Mouse (Mus musculus) CH12.LX (cell line): ENCODE data around the gene Cdh23. TPM values are rescaled to one million over a fixed set of nuclear protein-coding genes. Genes with fewer than 3 reads are reported as not detected.

ENCODE experiments used
- DNase-seq: peaks from one replicate; pipeline ENCODE4 v3.0.0-alpha.2; 2013; ENCODE audit errors: extremely low read depth
- H3K27ac ChIP-seq: 2 replicates; pipeline ENCODE4 v1.5.1; 2012; ENCODE audit warnings: low read depth, mild to moderate bottlenecking, control low read depth, moderate library complexity; ENCODE audit not compliant: insufficient read depth
- H3K27me3 ChIP-seq: replicated peaks from 2 replicates; pipeline ENCODE3; 2012; ENCODE audit warnings: inconsistent platforms
- H3K36me3 ChIP-seq, 2 experiments: replicated peaks in 1 of 2; 2 replicates each; pipeline versions ENCODE3 to v1.6.1; 2012; ENCODE audit warnings: inconsistent platforms in 1 of 2, low read length in 1 of 2, mild to moderate bottlenecking in 1 of 2, mixed read lengths in 1 of 2, moderate library complexity in 1 of 2; ENCODE audit not compliant: control insufficient read depth in 1 of 2, insufficient read depth in 1 of 2
- H3K4me1 ChIP-seq, 2 experiments: 2 replicates each; pipeline ENCODE4 v1.6.1; 2012; ENCODE audit warnings: inconsistent platforms in 1 of 2, moderate library complexity in 1 of 2; ENCODE audit not compliant: insufficient read depth in 2 of 2, control insufficient read depth in 1 of 2
- H3K4me2 ChIP-seq: 2 replicates; pipeline ENCODE4 v1.6.1; 2012; ENCODE audit warnings: low read depth, mild to moderate bottlenecking, control low read depth; ENCODE audit not compliant: poor library complexity, insufficient read depth, severe bottlenecking
- H3K4me3 ChIP-seq, 3 experiments: fragments of 150-350 bp in 1 of 3; sonication (generic) in 1 of 3; replicated peaks in 1 of 3; 2 replicates each; pipeline versions ENCODE3 to v1.5.1; 2011 to 2012; ENCODE audit warnings: low read depth in 2 of 3, low read length in 2 of 3, mild to moderate bottlenecking in 2 of 3, moderate library complexity in 2 of 3, control low read depth in 1 of 3, improper control_type of control experiment in 1 of 3, inconsistent platforms in 1 of 3, mixed read lengths in 1 of 3; ENCODE audit not compliant: poor library complexity in 1 of 3
- H3K79me2 ChIP-seq: replicated peaks from 2 replicates; pipeline ENCODE4 v1.6.1; 2012; ENCODE audit warnings: mild to moderate bottlenecking, moderate library complexity; ENCODE audit not compliant: control insufficient read depth, poor library complexity, insufficient read depth, severe bottlenecking; ENCODE audit errors: extremely low read depth
- H3K9ac ChIP-seq: 2 replicates; pipeline ENCODE4 v1.6.1; 2012; ENCODE audit warnings: low read depth, mild to moderate bottlenecking, control low read depth, moderate library complexity; ENCODE audit not compliant: insufficient read depth
- H3K9me3 ChIP-seq: replicated peaks from 2 replicates; pipeline ENCODE3; 2012; ENCODE audit warnings: low read length, inconsistent platforms, mixed read lengths
- BHLHE40 ChIP-seq: IDR thresholded peaks from 2 replicates; pipeline ENCODE4 v1.6.1; 2011; ENCODE audit warnings: mild to moderate bottlenecking, low read depth, low read length, improper control_type of control experiment
- CHD1 ChIP-seq: IDR thresholded peaks from 2 replicates; pipeline ENCODE4 v1.6.1; 2012; ENCODE audit warnings: low read depth, low read length, improper control_type of control experiment, inconsistent platforms
- CHD2 ChIP-seq: IDR thresholded peaks from 2 replicates; pipeline ENCODE4 v1.6.1; 2011; ENCODE audit warnings: low read length, improper control_type of control experiment
- ELF1 ChIP-seq: IDR thresholded peaks from 2 replicates; pipeline ENCODE4 v1.6.1; 2014; ENCODE audit warnings: low read depth, mild to moderate bottlenecking, inconsistent platforms, low read length, improper control_type of control experiment
- EP300 ChIP-seq: IDR thresholded peaks from 2 replicates; pipeline ENCODE4 v1.6.1; 2011; ENCODE audit warnings: low read length, improper control_type of control experiment
- GABPA ChIP-seq: IDR thresholded peaks from 2 replicates; pipeline ENCODE4 v1.6.1; 2012; ENCODE audit warnings: low read depth, low read length, improper control_type of control experiment, inconsistent platforms; ENCODE audit not compliant: insufficient replicate concordance
- HCFC1 ChIP-seq: IDR thresholded peaks from 2 replicates; pipeline ENCODE4 v1.6.1; 2012; ENCODE audit warnings: low read depth, mild to moderate bottlenecking, inconsistent platforms, low read length, improper control_type of control experiment
- IRF4 ChIP-seq: IDR thresholded peaks from 2 replicates; pipeline ENCODE4 v1.6.1; 2014; ENCODE audit warnings: low read depth, mild to moderate bottlenecking, inconsistent platforms, low read length, improper control_type of control experiment
- JUN ChIP-seq: IDR thresholded peaks from 2 replicates; pipeline ENCODE4 v1.6.1; 2011; ENCODE audit warnings: low read depth, mild to moderate bottlenecking, low read length, improper control_type of control experiment, moderate library complexity; ENCODE audit not compliant: insufficient read depth
- JUND ChIP-seq: conservative IDR thresholded peaks from 2 replicates; pipeline ENCODE4 v1.6.1; 2011; ENCODE audit warnings: low read depth, low read length, improper control_type of control experiment
- MAFK ChIP-seq: IDR thresholded peaks from 2 replicates; pipeline ENCODE4 v1.6.1; 2011; ENCODE audit warnings: low read length, improper control_type of control experiment; ENCODE audit not compliant: insufficient replicate concordance
- MAX ChIP-seq: IDR thresholded peaks from 2 replicates; pipeline ENCODE4 v1.6.1; 2011; ENCODE audit warnings: low read length, improper control_type of control experiment
- MAZ ChIP-seq: IDR thresholded peaks from 2 replicates; pipeline ENCODE4 v1.6.1; 2012; ENCODE audit warnings: low read depth, mild to moderate bottlenecking, inconsistent platforms, low read length, improper control_type of control experiment, moderate library complexity
- MXI1 ChIP-seq: IDR thresholded peaks from 2 replicates; pipeline ENCODE4 v1.6.1; 2011; ENCODE audit warnings: mild to moderate bottlenecking, low read depth, low read length, improper control_type of control experiment
- MYC ChIP-seq: IDR thresholded peaks from 2 replicates; pipeline ENCODE4 v1.6.1; 2011; ENCODE audit warnings: low read depth, mild to moderate bottlenecking, improper control_type of control experiment, low read length
- NRF1 ChIP-seq: IDR thresholded peaks from 2 replicates; pipeline ENCODE4 v1.6.1; 2014; ENCODE audit warnings: low read depth, mild to moderate bottlenecking, inconsistent platforms, low read length, improper control_type of control experiment, moderate library complexity
- PAX5 ChIP-seq: IDR thresholded peaks from 2 replicates; pipeline ENCODE4 v1.6.1; 2012; ENCODE audit warnings: low read length, inconsistent platforms, mixed read lengths
- POLR2A ChIP-seq: IDR thresholded peaks from 2 replicates; pipeline ENCODE4 v1.6.1; 2011; ENCODE audit warnings: low read depth, mild to moderate bottlenecking, improper control_type of control experiment, low read length
- POLR2AphosphoS2 ChIP-seq: IDR thresholded peaks from 2 replicates; pipeline ENCODE4 v1.6.1; 2011; ENCODE audit warnings: low read depth, low read length, improper control_type of control experiment
- SMC3 ChIP-seq: IDR thresholded peaks from 2 replicates; pipeline ENCODE4 v1.6.1; 2011; ENCODE audit warnings: low read depth, low read length, improper control_type of control experiment
- TBP ChIP-seq: conservative IDR thresholded peaks from 2 replicates; pipeline ENCODE4 v1.6.1; 2011; ENCODE audit warnings: low read depth, low read length, improper control_type of control experiment
- TCF12 ChIP-seq: IDR thresholded peaks from 2 replicates; pipeline ENCODE4 v1.6.1; 2014; ENCODE audit warnings: low read depth, mild to moderate bottlenecking, inconsistent platforms, low read length, improper control_type of control experiment
- UBTF ChIP-seq: IDR thresholded peaks from 2 replicates; pipeline ENCODE4 v1.6.1; 2012; ENCODE audit warnings: low read depth, mild to moderate bottlenecking, inconsistent platforms, low read length, improper control_type of control experiment, moderate library complexity
- USF2 ChIP-seq: conservative IDR thresholded peaks from 2 replicates; pipeline ENCODE4 v1.6.1; 2011; ENCODE audit warnings: low read depth, low read length, improper control_type of control experiment
- dilution Hi-C: fragments of 300-500 bp; cut with MboI; formaldehyde crosslinking; loops from 2 replicates; pipeline ENCODE4 v1.14.3; 2020; ENCODE audit warnings: low sequenced_read_pairs; ENCODE audit not compliant: extremely low pct_unique_long_range_greater_than_20kb, extremely low pct_ligation_motif_present
- in situ Hi-C: fragments of 300-500 bp; cut with MboI; formaldehyde crosslinking; loops from 3 replicates; pipeline ENCODE4 v1.14.3; 2019; ENCODE audit warnings: low sequenced_read_pairs, low pct_ligation_motif_present, low pct_unique_long_range_greater_than_20kb, mixed read lengths
- polyA plus RNA-seq: library from polyadenylated mRNA; unstranded; fragments of >175 nt; gene quantifications from 2 replicates; pipeline ENCODE4 v1.2.1, GENCODE M21; 2012; ENCODE audit warnings: low read depth; ENCODE audit not compliant: insufficient read length
- total RNA-seq, 2 experiments: library from RNA; depleted of rRNA; stranded (reverse); fragments of 300-350 nt in 1 of 2; fragments of >200 nt in 1 of 2; gene quantifications; 2 replicates each; pipeline ENCODE4 v1.2.3; 2012 to 2014

Cdh23 gene
- total and polyA plus RNA-seq, 3 experiments, result 0.20 to 0.73 (median 0.30) TPM

GRCm38 (mm10) chr10:60737169-60737728 lies 41.0 kb upstream of the Cdh23 start:
- TF ChIP-seq MXI1 (no peak), MAFK (no peak), POLR2A (no peak), BHLHE40 (0 out of 2 replicates have a peak, but pooled peaks have one; percentile 30), TCF12 (no peak), IRF4 (no peak)
- in situ Hi-C loops (no loop called here), dilution Hi-C loops (no loop called here)
- no peak overlapping the region for H3K4me3 ChIP-seq
- peaks cover 3% of the 10 kb centered on the region for H3K9me3 ChIP-seq
- H3K36me3 ChIP-seq, result peaks cover 10 to 49% of the 10 kb centered on the region in 2 experiments
- no peaks in the 10 kb centered on the region; the same call in 1 of the 2 replicates for H3K79me2 ChIP-seq
- H3K27ac ChIP-seq, result no peak overlapping the region
- no peaks in the 10 kb centered on the region for H3K27me3 ChIP-seq
- no peak for DNase-seq
- no peak overlapping the region for H3K4me2 ChIP-seq
- no peak overlapping the region for H3K9ac ChIP-seq
- peaks cover 76 to 95% of the 10 kb centered on the region in 2 experiments for H3K4me1 ChIP-seq

DNA sequence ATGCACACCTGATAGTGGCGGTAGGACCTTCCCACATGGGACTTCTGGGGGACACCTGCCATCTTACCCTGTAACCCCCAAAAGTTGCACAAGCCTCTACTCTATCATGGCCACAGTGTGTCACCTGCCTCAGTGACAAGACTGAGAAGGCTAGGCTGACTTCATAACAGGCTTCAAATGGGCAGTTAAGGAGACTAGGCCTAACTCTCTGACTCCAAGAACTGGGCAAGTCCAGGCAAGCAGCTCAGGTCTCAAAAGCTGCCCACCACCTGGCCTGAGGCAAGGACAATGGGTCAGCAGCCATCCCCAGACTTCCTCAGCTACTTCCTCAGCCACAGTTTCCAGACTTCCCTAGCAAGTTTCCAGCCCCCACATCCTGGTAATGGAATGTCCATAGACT lies 39.4 kb upstream of the Cdh23 start:
- Histone ChIP-seq H3K4me2 (no peak overlapping the region), H3K9me3 (no peaks in the 10 kb centered on the region), H3K4me3 (no peak overlapping the region), H3K27ac (no peak overlapping the region), H3K27me3 (no peaks in the 10 kb centered on the region), H3K36me3 (peaks cover 10 to 53% of the 10 kb centered on the region in 2 experiments), H3K9ac (no peak overlapping the region), H3K79me2 (no peaks in the 10 kb centered on the region; the same call in 1 of the 2 replicates), H3K4me1 (peaks cover 69 to 92% of the 10 kb centered on the region in 2 experiments)
- no peak for DNase-seq
- TF ChIP-seq JUND, result no peak
- no peak for TF ChIP-seq MXI1
- TF ChIP-seq PAX5, result no peak
- no peak for TF ChIP-seq UBTF
- TF ChIP-seq MAZ, result no peak
- TF ChIP-seq TCF12, result peak; percentile 57; the same call in 1 of the 2 replicates
- no peak for TF ChIP-seq HCFC1
- no peak for TF ChIP-seq ELF1
- no peak for TF ChIP-seq USF2
- TF ChIP-seq CHD1, result peak; percentile 96
- no peak for TF ChIP-seq MAX
- TF ChIP-seq POLR2AphosphoS2, result no peak
- TF ChIP-seq NRF1, result no peak; the same call in 1 of the 2 replicates
- TF ChIP-seq BHLHE40, result no peak
- peak; percentile 44; the same call in 1 of the 2 replicates for TF ChIP-seq EP300
- TF ChIP-seq SMC3, result no peak
- no peak for TF ChIP-seq GABPA
- no peak for TF ChIP-seq TBP
- peak; percentile 33; the same call in 1 of the 2 replicates for TF ChIP-seq CHD2
- no peak for TF ChIP-seq MYC
- no peak for TF ChIP-seq JUN
- no peak for TF ChIP-seq MAFK
- dilution Hi-C loops, result no loop called here
- in situ Hi-C loops, result no loop called here
